In genomic region chr1:63857468-63857867, GRCm38 (mm10) we compare ENCODE assay signal across 20 mouse cellular contexts.
DNase-seq lines count a peak whose midpoint lies in the region; ATAC-seq and TF ChIP-seq lines count a peak whose summit lies in the region.
"Had no signal": no experiment of that assay in that cellular context is flagged by ENCODE, and none has a peak within 500 bp of the region (broad histone marks: within the 10 kb centered on the region; RNA-seq: fewer than 3 reads in every experiment).

No protein-coding gene starts in this region.

- 82% methylated on average over 5 of the region's 5 CpGs for WGBS in forebrain, embryonic 12.5 days
- 90% methylated on average over 5 of the region's 5 CpGs for WGBS in forebrain, embryonic 11.5 days
- 77% methylated on average over 5 of the region's 5 CpGs for WGBS in midbrain, embryonic 12.5 days
- WGBS in midbrain, embryonic 11.5 days = 88% methylated on average over 5 of the region's 5 CpGs
- 40% methylated on average over 5 of the region's 5 CpGs for WGBS in hindbrain, embryonic 15.5 days
- WGBS in midbrain, postnatal 0 days = 25% methylated on average over 5 of the region's 5 CpGs

- H3K27ac ChIP-seq in forebrain, embryonic 12.5 days = peak overlapping the region; percentile 27; the same call in 1 of the 2 replicates
- no peak overlapping the region for H3K27ac ChIP-seq in forebrain, embryonic 11.5 days (ENCODE audit: low read depth, low read length)
- peak overlapping the region; percentile 61 for H3K27ac ChIP-seq in midbrain, embryonic 12.5 days (replicated peaks)
- no peak overlapping the region; the same call in 1 of the 2 replicates for H3K27ac ChIP-seq in midbrain, embryonic 11.5 days (ENCODE audit: low read depth, low read length)
- peak overlapping the region; percentile 78 for H3K27ac ChIP-seq in hindbrain, embryonic 15.5 days (replicated peaks)
- H3K27ac ChIP-seq in midbrain, postnatal 0 days (ENCODE audit: low read depth, low read length) = peak overlapping the region; percentile 81
- H3K27ac ChIP-seq: embryonic facial prominence, embryonic 10.5 days had no signal

- H3K4me2 ChIP-seq in forebrain, embryonic 12.5 days = no peak overlapping the region
- H3K4me2 ChIP-seq in forebrain, embryonic 11.5 days (ENCODE audit: low read depth, low read length, severe bottlenecking) = no peak overlapping the region
- no peak overlapping the region for H3K4me2 ChIP-seq in midbrain, embryonic 12.5 days (replicated peaks)
- no peak overlapping the region for H3K4me2 ChIP-seq in midbrain, embryonic 11.5 days
- H3K4me2 ChIP-seq in hindbrain, embryonic 15.5 days = peak overlapping the region; percentile 1; the same call in 1 of the 2 replicates
- no peak overlapping the region for H3K4me2 ChIP-seq in midbrain, postnatal 0 days (ENCODE audit: low read depth, low read length, poor library complexity, severe bottlenecking)

- H3K27me3 ChIP-seq in forebrain, embryonic 12.5 days = no peaks in the 10 kb centered on the region
- no peaks in the 10 kb centered on the region for H3K27me3 ChIP-seq in forebrain, embryonic 11.5 days (ENCODE audit: control insufficient read depth, insufficient read depth, low read length)
- no peaks in the 10 kb centered on the region for H3K27me3 ChIP-seq in midbrain, embryonic 12.5 days
- no peaks in the 10 kb centered on the region for H3K27me3 ChIP-seq in midbrain, embryonic 11.5 days (ENCODE audit: control insufficient read depth, insufficient read depth, low read length)
- no peaks in the 10 kb centered on the region for H3K27me3 ChIP-seq in hindbrain, embryonic 15.5 days
- no peaks in the 10 kb centered on the region for H3K27me3 ChIP-seq in midbrain, postnatal 0 days (ENCODE audit: insufficient read depth, low read length)

- no peaks in the 10 kb centered on the region for H3K36me3 ChIP-seq in forebrain, embryonic 12.5 days (replicated peaks)
- H3K36me3 ChIP-seq in forebrain, embryonic 11.5 days (ENCODE audit: control insufficient read depth, insufficient read depth, low read length) = no peaks in the 10 kb centered on the region
- H3K36me3 ChIP-seq in midbrain, embryonic 12.5 days = no peaks in the 10 kb centered on the region
- no peaks in the 10 kb centered on the region for H3K36me3 ChIP-seq in midbrain, embryonic 11.5 days (ENCODE audit: control insufficient read depth, insufficient read depth, low read length)
- H3K36me3 ChIP-seq in hindbrain, embryonic 15.5 days = no peaks in the 10 kb centered on the region
- H3K36me3 ChIP-seq in midbrain, postnatal 0 days (ENCODE audit: insufficient read depth, low read length) = no peaks in the 10 kb centered on the region
- H3K36me3 ChIP-seq: embryonic facial prominence, embryonic 10.5 days had no signal

- no peak overlapping the region for H3K9ac ChIP-seq in forebrain, embryonic 12.5 days
- H3K9ac ChIP-seq in forebrain, embryonic 11.5 days (ENCODE audit: low read length) = no peak overlapping the region
- no peak overlapping the region for H3K9ac ChIP-seq in midbrain, embryonic 12.5 days (replicated peaks)
- H3K9ac ChIP-seq in midbrain, embryonic 11.5 days (ENCODE audit: low read length) = no peak overlapping the region
- no peak overlapping the region for H3K9ac ChIP-seq in hindbrain, embryonic 15.5 days
- no peak overlapping the region for H3K9ac ChIP-seq in midbrain, postnatal 0 days (replicated peaks; ENCODE audit: low read length, poor library complexity, severe bottlenecking)

- no peak for ATAC-seq in forebrain, embryonic 12.5 days (ENCODE audit: low FRiP score)
- ATAC-seq in forebrain, embryonic 11.5 days (replicated peaks; ENCODE audit: low FRiP score) = no peak
- no peak for ATAC-seq in midbrain, embryonic 12.5 days (ENCODE audit: low FRiP score, low read depth)
- ATAC-seq in midbrain, embryonic 11.5 days (ENCODE audit: low FRiP score) = no peak
- ATAC-seq in hindbrain, embryonic 15.5 days (ENCODE audit: low FRiP score, low read depth) = no peak
- no peak for ATAC-seq in midbrain, postnatal 0 days (ENCODE audit: low FRiP score)
- ATAC-seq: CD4-positive, CD25-positive, alpha-beta regulatory T cell, adult 4 months had no signal

- H3K9me3 ChIP-seq in forebrain, embryonic 12.5 days = no peaks in the 10 kb centered on the region
- no peaks in the 10 kb centered on the region for H3K9me3 ChIP-seq in forebrain, embryonic 11.5 days (ENCODE audit: control insufficient read depth, low read length)
- no peaks in the 10 kb centered on the region for H3K9me3 ChIP-seq in midbrain, embryonic 12.5 days
- H3K9me3 ChIP-seq in midbrain, embryonic 11.5 days (ENCODE audit: control insufficient read depth, low read length) = no peaks in the 10 kb centered on the region
- H3K9me3 ChIP-seq in hindbrain, embryonic 15.5 days = no peaks in the 10 kb centered on the region
- H3K9me3 ChIP-seq in midbrain, postnatal 0 days (ENCODE audit: low read length) = no peaks in the 10 kb centered on the region
- H3K9me3 ChIP-seq: embryonic facial prominence, embryonic 10.5 days had no signal

- no peak overlapping the region for H3K4me3 ChIP-seq in forebrain, embryonic 12.5 days (replicated peaks)
- H3K4me3 ChIP-seq in forebrain, embryonic 11.5 days (ENCODE audit: low read depth, low read length) = no peak overlapping the region
- no peak overlapping the region for H3K4me3 ChIP-seq in midbrain, embryonic 12.5 days
- H3K4me3 ChIP-seq in midbrain, embryonic 11.5 days (ENCODE audit: low read depth, low read length) = no peak overlapping the region
- H3K4me3 ChIP-seq in hindbrain, embryonic 15.5 days = no peak overlapping the region
- no peak overlapping the region for H3K4me3 ChIP-seq in midbrain, postnatal 0 days (ENCODE audit: low read depth, low read length)
- H3K4me3 ChIP-seq: embryonic facial prominence, embryonic 10.5 days; myocyte had no signal

- peaks cover 14% of the 10 kb centered on the region for H3K4me1 ChIP-seq in forebrain, embryonic 12.5 days
- no peaks in the 10 kb centered on the region for H3K4me1 ChIP-seq in forebrain, embryonic 11.5 days (replicated peaks; ENCODE audit: control insufficient read depth, insufficient read depth, low read length)
- peaks cover 13% of the 10 kb centered on the region; the same call in 1 of the 2 replicates for H3K4me1 ChIP-seq in midbrain, embryonic 12.5 days
- H3K4me1 ChIP-seq in midbrain, embryonic 11.5 days (ENCODE audit: control insufficient read depth, insufficient read depth, low read length) = peaks cover 4% of the 10 kb centered on the region; the same call in 1 of the 2 replicates
- H3K4me1 ChIP-seq in hindbrain, embryonic 15.5 days (replicated peaks) = peaks cover 16% of the 10 kb centered on the region
- peaks cover 8% of the 10 kb centered on the region for H3K4me1 ChIP-seq in midbrain, postnatal 0 days (ENCODE audit: insufficient read depth, low read length)
- H3K4me1 ChIP-seq: embryonic facial prominence, embryonic 10.5 days had no signal

- TF ChIP-seq CTCF in midbrain, postnatal 0 days (IDR thresholded peaks at IDR 0.05) = no peak

- DNase-seq in forebrain, embryonic 11.5 days (ENCODE audit: low spot score) = no peak
- no peak for DNase-seq in midbrain, embryonic 11.5 days (ENCODE audit: low spot score, missing footprints)
- DNase-seq in midbrain, postnatal 0 days (ENCODE audit: low spot score) = peak; percentile 31
- DNase-seq in embryo, embryonic 11 days = no peak
- no peak for DNase-seq in embryo, embryonic 10.5 days (ENCODE audit: low spot score)
- DNase-seq: adrenal gland, postnatal 14 days; cerebellum, postnatal 25 days; gastrocnemius, postnatal 25 days; kidney, adult 11 months; kidney, postnatal 25 days; left cerebral cortex, postnatal 4 days; liver; lung, postnatal 10 days; thymus, postnatal 14 days had no signal

Comparison
In these comparisons a context has a peak if more than half of its experiments do, and no peak if none do; other contexts are left out.
1. H3K27ac ChIP-seq: peak in forebrain, embryonic 12.5 days (single experiment), midbrain, embryonic 12.5 days (single experiment), hindbrain, embryonic 15.5 days (single experiment) and midbrain, postnatal 0 days (single experiment); none in forebrain, embryonic 11.5 days (single experiment) and midbrain, embryonic 11.5 days (single experiment).